Mouse (Mus musculus): ENCODE results near the gene Polr2e.
A peak's percentile ranks its signal among the peaks of the same experiment; 100 is the strongest.

The Polr2e gene

GRCm38 (mm10) chr10:79988506-79989271 is 50.9 kb downstream of the Polr2e start, which contains the start of gene Cnn2:
TSS of gene Cnn2 (plus strand) at chr10:79988584.
- H3K4me3 ChIP-seq (replicated peaks; ENCODE audit: low read length): peak within 1 kb of the TSS; percentile 86
- H3K27me3 ChIP-seq (ENCODE audit: insufficient read depth, low read length): peaks cover 22% of the 10 kb centered on the region
- TF ChIP-seq POU5F1 (IDR thresholded peaks at IDR 0.05; ENCODE audit: borderline replicate concordance, low read length): no peak
- no peak for TF ChIP-seq NANOG (IDR thresholded peaks at IDR 0.05; ENCODE audit: borderline replicate concordance, low read length)
- no peak for TF ChIP-seq CTCF (conservative IDR thresholded peaks at IDR 0.05; ENCODE audit: low read length)
- H3K36me3 ChIP-seq (ENCODE audit: insufficient read depth, low read length): peaks cover 27% of the 10 kb centered on the region
- H3K9me3 ChIP-seq (ENCODE audit: low read length): peaks cover 5% of the 10 kb centered on the region
- peaks cover 60% of the 10 kb centered on the region for H3K4me1 ChIP-seq (replicated peaks; ENCODE audit: low read depth, low read length)

GRCm38 (mm10) chr10:79987771-79988505 is 51.7 kb downstream of the Polr2e start:
- peak overlapping the region; percentile 86 for H3K4me3 ChIP-seq (replicated peaks; ENCODE audit: low read length)
- peaks cover 22% of the 10 kb centered on the region for H3K27me3 ChIP-seq (ENCODE audit: insufficient read depth, low read length)
- H3K4me1 ChIP-seq (replicated peaks; ENCODE audit: low read depth, low read length): peaks cover 67% of the 10 kb centered on the region
- H3K36me3 ChIP-seq (ENCODE audit: insufficient read depth, low read length): peaks cover 22% of the 10 kb centered on the region
- peaks cover 5% of the 10 kb centered on the region for H3K9me3 ChIP-seq (ENCODE audit: low read length)
- TF ChIP-seq POU5F1 (IDR thresholded peaks at IDR 0.05; ENCODE audit: borderline replicate concordance, low read length) (no peak), CTCF (conservative IDR thresholded peaks at IDR 0.05; ENCODE audit: low read length) (no peak), NANOG (IDR thresholded peaks at IDR 0.05; ENCODE audit: borderline replicate concordance, low read length) (no peak)

- Histone ChIP-seq H3K36me3 (ENCODE audit: insufficient read depth, low read length) (peaks cover 20% of the 10 kb centered on the region), H3K4me3 (replicated peaks; ENCODE audit: low read length) (peak overlapping the region; percentile 86), H3K9me3 (ENCODE audit: low read length) (peaks cover 5% of the 10 kb centered on the region), H3K4me1 (replicated peaks; ENCODE audit: low read depth, low read length) (peaks cover 71% of the 10 kb centered on the region), H3K27me3 (ENCODE audit: insufficient read depth, low read length) (peaks cover 22% of the 10 kb centered on the region)
- peak; percentile 98 for TF ChIP-seq CTCF (conservative IDR thresholded peaks at IDR 0.05; ENCODE audit: low read length)
- TF ChIP-seq NANOG (IDR thresholded peaks at IDR 0.05; ENCODE audit: borderline replicate concordance, low read length): no peak
Observed at GRCm38 (mm10) chr10:79986963-79987362, 52.6 kb downstream of the Polr2e start.

- Histone ChIP-seq H3K9me3 (ENCODE audit: low read length) (no peaks in the 10 kb centered on the region), H3K36me3 (ENCODE audit: insufficient read depth, low read length) (peaks cover 20% of the 10 kb centered on the region), H3K4me1 (replicated peaks; ENCODE audit: low read depth, low read length) (peaks cover 76% of the 10 kb centered on the region), H3K4me3 (replicated peaks; ENCODE audit: low read length) (peak overlapping the region; percentile 86), H3K27me3 (ENCODE audit: insufficient read depth, low read length) (peaks cover 22% of the 10 kb centered on the region)
- TF ChIP-seq CTCF (conservative IDR thresholded peaks at IDR 0.05; ENCODE audit: low read length) (no peak), NANOG (IDR thresholded peaks at IDR 0.05; ENCODE audit: borderline replicate concordance, low read length) (no peak), POU5F1 (IDR thresholded peaks at IDR 0.05; ENCODE audit: borderline replicate concordance, low read length) (no peak)
Observed at GRCm38 (mm10) chr10:79986232-79986878, 53.2 kb downstream of the Polr2e start.
